Mouse (Mus musculus) thymus, adult 2 months (tissue): ENCODE results near the gene Ccdc88c.

Experiments used
- CTCF ChIP-seq: fragments of 200-500 bp; IDR thresholded peaks from 2 replicates; pipeline ENCODE4 v1.5.1; 2012; ENCODE audit warnings: mild to moderate bottlenecking, control low read depth, low read length, moderate library complexity, borderline replicate concordance; ENCODE audit not compliant: control insufficient read depth, poor library complexity, insufficient read depth; ENCODE audit errors: extremely low read depth
- POLR2A ChIP-seq: fragments of 200-500 bp; IDR thresholded peaks from 2 replicates; pipeline ENCODE4 v1.6.1; 2012; ENCODE audit warnings: mild to moderate bottlenecking, low read length, control low read depth, moderate library complexity; ENCODE audit not compliant: control insufficient read depth, poor library complexity, insufficient read depth; ENCODE audit errors: extremely low read depth

- TF ChIP-seq POLR2A (no peak), CTCF (no peak)
Observed at GRCm38 (mm10) chr12:100995607-100996377, 33.1 kb downstream of the Ccdc88c start.
